Mouse (Mus musculus) limb, embryonic 13.5 days (tissue): Measurements from ENCODE around the gene Ston1. TPM values are rescaled to one million over a fixed set of nuclear protein-coding genes. Genes with fewer than 3 reads are reported as not detected.

Experiments used
- ATAC-seq: fragments of 200-750 bp; cut with Nextera tagmentation; 2 replicates; pipeline ENCODE4 v1.8.0; 2017; ENCODE audit warnings: low read depth, moderate number of reproducible peaks, moderate TSS enrichment; ENCODE audit not compliant: low FRiP score
- H3K27ac ChIP-seq: fragments of 300-500 bp; sonication (generic); 2 replicates; pipeline ENCODE4 v1.5.1; 2015; ENCODE audit warnings: inconsistent platforms, mild to moderate bottlenecking, moderate library complexity
- H3K27me3 ChIP-seq: fragments of 300-500 bp; sonication (generic); 2 replicates; pipeline ENCODE4 v1.6.1; 2015; ENCODE audit warnings: mild to moderate bottlenecking, inconsistent platforms
- H3K36me3 ChIP-seq: fragments of 300-500 bp; sonication (generic); 2 replicates; pipeline ENCODE4 v1.6.1; 2015; ENCODE audit warnings: inconsistent platforms, mild to moderate bottlenecking, moderate library complexity
- H3K4me1 ChIP-seq: fragments of 300-500 bp; sonication (generic); 2 replicates; pipeline ENCODE4 v1.6.1; 2015; ENCODE audit warnings: inconsistent platforms
- H3K4me2 ChIP-seq: fragments of 300-500 bp; sonication (generic); replicated peaks from 2 replicates; pipeline ENCODE4 v1.6.1; 2015; ENCODE audit warnings: inconsistent platforms, mild to moderate bottlenecking, moderate library complexity
- H3K4me3 ChIP-seq: fragments of 300-500 bp; sonication (generic); 2 replicates; pipeline ENCODE4 v1.5.1; 2015; ENCODE audit warnings: moderate library complexity, mild to moderate bottlenecking, inconsistent platforms
- H3K9ac ChIP-seq: fragments of 300-500 bp; sonication (generic); 2 replicates; pipeline ENCODE4 v1.6.1; 2015; ENCODE audit warnings: mild to moderate bottlenecking, inconsistent platforms
- H3K9me3 ChIP-seq: fragments of 300-500 bp; sonication (generic); 2 replicates; pipeline ENCODE4 v1.6.1; 2016; ENCODE audit warnings: inconsistent platforms
- WGBS: fragments of 180-500 bp; shearing (Covaris S2); methylation state at CpG from one replicate; pipeline ENCODE4 v1.1.7; 2015; 5-methylcytosine and 5-hydroxymethylcytosine counted together
- polyA plus RNA-seq: library from polyadenylated mRNA; unstranded; fragments of >200 nt; fragmentation: Nextera tagmentation; extraction: Ambion mirVana; gene quantifications from 2 replicates; pipeline ENCODE4 v1.2.1, GENCODE M21; 2015

The Ston1 gene
- polyA plus RNA-seq, 1 experiment from 2014 or later: 9.8 TPM

DNA sequence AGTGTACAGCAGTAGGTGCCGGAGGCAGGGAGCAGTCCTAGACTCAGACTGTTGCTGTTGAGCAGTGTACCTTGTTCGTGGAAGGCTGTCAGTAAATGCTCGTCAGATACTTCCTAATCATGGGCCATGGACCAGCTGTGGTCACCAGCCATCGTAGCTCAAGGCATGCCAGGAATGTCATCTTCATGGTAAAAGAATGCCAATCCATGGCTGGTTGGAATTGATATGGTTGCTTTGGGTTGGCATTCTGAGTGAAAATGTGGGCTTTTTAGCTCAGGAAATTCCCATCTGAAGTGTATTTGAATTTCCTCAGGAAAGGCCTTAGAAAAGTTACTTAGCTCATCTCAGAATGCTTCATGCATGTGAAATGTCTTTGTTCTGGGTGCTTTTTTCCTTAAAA is 2.4 kb upstream of the Ston1 start:
- H3K4me3 ChIP-seq: no peak overlapping the region
- no peak overlapping the region for H3K9ac ChIP-seq
- H3K9me3 ChIP-seq: no peaks in the 10 kb centered on the region
- H3K4me2 ChIP-seq: no peak overlapping the region
- ATAC-seq: no peak
- H3K4me1 ChIP-seq: peaks cover 31% of the 10 kb centered on the region
- H3K36me3 ChIP-seq: peaks cover 10% of the 10 kb centered on the region; the same call in 1 of the 2 replicates
- WGBS: 81% methylated on average over 4 of the region's 4 CpGs
- H3K27ac ChIP-seq: no peak overlapping the region
- H3K27me3 ChIP-seq: no peaks in the 10 kb centered on the region

DNA sequence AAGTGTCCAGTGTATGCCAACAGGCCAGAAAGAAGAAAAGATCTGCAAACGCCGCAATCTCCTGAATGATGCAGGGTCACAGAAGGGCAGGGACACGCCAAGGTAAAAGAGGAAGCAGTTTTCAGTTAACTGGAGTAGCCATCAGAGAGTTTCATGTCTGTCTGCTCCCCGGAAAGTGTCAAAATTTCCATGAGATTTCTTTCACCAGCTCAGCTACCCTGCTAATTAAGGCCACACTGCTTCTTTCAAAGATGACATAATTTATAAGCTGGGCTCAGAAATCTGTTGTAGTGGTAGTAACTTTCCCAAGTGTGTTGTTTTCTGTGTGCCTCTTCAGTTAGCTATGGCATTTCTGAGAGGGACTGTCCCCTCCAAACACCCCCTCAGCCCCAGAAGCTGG is 1.4 kb upstream of the Ston1 start:
- Histone ChIP-seq H3K9ac (no peak overlapping the region), H3K27me3 (no peaks in the 10 kb centered on the region), H3K9me3 (no peaks in the 10 kb centered on the region), H3K4me1 (peaks cover 41% of the 10 kb centered on the region), H3K4me3 (no peak overlapping the region), H3K36me3 (0 out of 2 replicates have a peak, but pooled peaks cover 5% of the 10 kb centered on the region), H3K4me2 (no peak overlapping the region), H3K27ac (no peak overlapping the region)
- ATAC-seq: no peak
- WGBS: 64% methylated on average over 4 of the region's 4 CpGs

DNA sequence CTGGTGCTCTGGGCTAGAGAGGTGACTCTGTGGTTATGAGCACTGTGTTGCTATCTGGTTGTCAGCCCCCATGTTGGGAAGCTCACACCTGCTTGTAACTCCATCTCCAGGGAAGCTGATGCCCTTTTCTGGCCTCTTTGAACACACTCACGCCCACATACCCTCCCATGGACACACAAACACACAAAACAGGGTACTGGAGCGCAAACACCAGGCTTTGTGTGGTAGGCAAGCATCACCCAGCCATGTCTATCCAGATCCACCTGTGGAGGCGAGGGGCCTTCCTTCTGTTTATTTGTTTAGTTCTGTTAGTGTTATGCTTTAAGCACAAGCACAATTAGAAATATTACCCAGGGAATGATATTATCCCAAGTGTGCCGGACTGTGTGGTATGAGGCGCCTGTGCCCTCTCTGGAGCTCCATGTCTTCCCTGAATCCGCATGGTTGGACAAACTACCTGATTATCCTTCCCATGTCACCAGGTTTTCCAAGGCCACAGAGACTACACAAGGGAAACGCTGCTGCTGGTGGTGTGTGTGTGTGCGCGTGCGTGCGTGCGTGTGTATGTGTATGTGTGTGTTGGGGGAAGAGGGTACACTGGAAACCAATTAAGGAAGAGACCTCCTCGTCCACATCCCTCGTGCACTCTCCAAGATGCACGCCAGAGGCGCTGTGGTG is 801 bp upstream of the Ston1 start:
- no peak for ATAC-seq
- 27% methylated on average over 16 of the region's 16 CpGs for WGBS
- Histone ChIP-seq H3K4me3 (peak overlapping the region; percentile 57), H3K9me3 (no peaks in the 10 kb centered on the region), H3K9ac (peak overlapping the region; percentile 81), H3K36me3 (0 out of 2 replicates have a peak, but pooled peaks cover 5% of the 10 kb centered on the region), H3K4me1 (peaks cover 42% of the 10 kb centered on the region), H3K27ac (peak overlapping the region; percentile 94), H3K27me3 (no peaks in the 10 kb centered on the region), H3K4me2 (peak overlapping the region; percentile 88)

DNA sequence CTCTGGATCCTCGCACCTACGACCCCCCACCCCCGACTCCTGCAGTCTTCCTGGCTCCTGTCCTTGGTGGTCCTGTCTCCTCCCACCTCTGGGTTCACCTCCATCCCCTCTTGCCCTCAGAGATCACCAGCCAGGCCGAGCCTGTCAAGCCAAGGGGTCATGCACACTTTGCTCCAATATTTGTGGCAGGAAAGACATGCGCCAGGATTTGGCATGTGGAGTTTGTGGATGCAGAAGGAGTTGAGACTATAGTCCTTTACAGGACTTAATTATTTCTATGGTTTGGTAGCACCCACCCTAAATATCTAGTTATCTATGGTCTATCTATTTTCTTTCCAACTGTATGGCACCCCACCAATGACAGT is 554 bp downstream of the Ston1 start:
- Histone ChIP-seq H3K4me3 (peak overlapping the region; percentile 57), H3K4me2 (peak overlapping the region; percentile 88), H3K36me3 (0 out of 2 replicates have a peak, but pooled peaks cover 3% of the 10 kb centered on the region), H3K27me3 (no peaks in the 10 kb centered on the region), H3K4me1 (peaks cover 42% of the 10 kb centered on the region), H3K9me3 (no peaks in the 10 kb centered on the region), H3K9ac (peak overlapping the region; percentile 81), H3K27ac (peak overlapping the region; percentile 94)
- no peak; the same call in 1 of the 2 replicates for ATAC-seq
- 6% methylated on average over 5 of the region's 5 CpGs for WGBS

DNA sequence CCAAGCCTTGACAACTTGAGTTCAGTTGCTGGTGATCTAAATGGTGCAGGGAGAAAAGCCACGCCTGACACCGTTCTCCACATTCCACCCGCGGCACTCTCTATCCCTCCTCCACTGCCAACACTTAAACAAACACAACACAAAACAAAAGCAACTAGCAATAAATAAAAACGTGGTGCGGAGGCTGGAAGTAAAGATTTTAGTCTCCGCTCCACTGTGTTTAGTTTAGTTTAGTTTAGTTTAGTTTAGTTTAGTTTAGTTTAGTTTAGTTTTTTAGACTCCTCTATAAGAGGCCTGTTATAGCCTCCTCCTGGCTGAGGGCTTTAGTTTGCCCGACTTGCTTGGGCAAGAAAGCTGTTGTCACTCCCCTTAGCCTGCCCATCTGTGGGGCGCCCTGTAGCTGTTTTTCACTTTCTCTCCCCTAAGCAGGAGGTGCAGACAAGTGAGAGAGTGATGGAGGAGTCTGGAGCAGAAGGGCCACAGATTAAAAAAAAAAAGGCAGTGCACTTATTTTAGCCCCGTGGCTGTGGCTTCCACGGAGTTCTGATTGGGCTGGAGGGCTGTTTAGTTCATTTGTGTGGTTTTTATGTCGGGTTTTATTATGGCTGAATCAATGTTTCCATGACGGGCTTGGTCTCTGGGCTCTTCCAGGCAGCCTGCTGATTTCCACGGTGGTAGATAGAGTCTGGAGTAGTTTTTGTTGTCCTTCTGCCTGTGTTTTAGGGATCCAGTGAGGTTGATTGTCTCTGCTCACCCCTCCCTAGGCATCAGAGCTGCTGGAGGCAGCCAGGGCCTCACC is 1.3 kb downstream of the Ston1 start:
- 12% methylated on average over 14 of the region's 14 CpGs for WGBS
- Histone ChIP-seq H3K9ac (peak overlapping the region; percentile 81), H3K27ac (peak overlapping the region; percentile 94), H3K27me3 (no peaks in the 10 kb centered on the region), H3K4me1 (peaks cover 42% of the 10 kb centered on the region), H3K4me3 (peak overlapping the region; percentile 57), H3K36me3 (peaks cover 10% of the 10 kb centered on the region), H3K9me3 (no peaks in the 10 kb centered on the region), H3K4me2 (peak overlapping the region; percentile 88)
- ATAC-seq: peak; percentile 17

DNA sequence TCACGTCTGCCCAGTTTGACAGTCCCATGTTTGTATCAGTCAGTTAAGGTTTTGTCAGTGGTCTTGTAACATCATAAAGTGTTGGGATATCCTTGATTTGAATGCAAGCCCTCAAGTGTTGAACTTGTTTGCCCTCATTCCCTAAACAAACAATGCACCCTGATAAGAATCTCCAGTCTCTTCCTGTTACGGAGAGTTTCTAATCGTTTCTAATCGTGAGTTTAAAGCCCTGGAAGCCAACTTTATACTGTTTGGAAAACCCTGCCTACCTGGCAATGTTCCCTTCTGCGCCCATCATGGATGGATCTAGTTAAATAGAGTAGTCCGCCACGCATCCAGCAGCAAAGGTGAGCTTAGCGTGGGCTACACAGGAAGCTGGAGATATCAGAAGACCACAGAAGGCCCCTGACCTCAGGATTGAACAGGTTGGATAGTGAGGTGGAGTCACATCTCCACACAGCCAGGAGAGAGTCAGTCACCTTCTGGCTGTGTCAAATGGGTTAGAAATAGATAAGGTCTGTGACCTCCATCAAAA is 3.1 kb downstream of the Ston1 start:
- Histone ChIP-seq H3K27me3 (no peaks in the 10 kb centered on the region), H3K27ac (no peak overlapping the region)
- 77% methylated on average over 8 of the region's 8 CpGs for WGBS

DNA sequence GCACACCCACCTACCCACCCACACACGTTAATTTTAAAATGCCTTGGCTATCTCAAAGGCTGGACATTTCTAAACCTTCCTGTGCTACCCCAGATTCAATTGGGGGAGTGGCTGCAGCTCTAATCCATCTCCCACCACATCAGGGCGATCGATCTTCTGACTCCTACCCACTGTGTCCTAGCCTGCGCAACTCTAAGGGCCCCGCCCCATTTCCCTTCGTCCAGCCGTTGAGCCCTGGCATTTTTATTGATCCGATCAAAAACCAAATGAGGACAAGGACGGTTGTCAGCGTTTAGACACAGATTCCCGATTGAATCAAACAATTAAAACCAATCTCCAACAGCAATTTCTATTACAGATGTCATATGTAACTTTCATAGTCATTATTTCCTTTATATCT is 6.5 kb downstream of the Ston1 start:
- no peak for ATAC-seq
- no peak overlapping the region for H3K9ac ChIP-seq

More for the DNA sequence above, 3.1 kb downstream of the Ston1 start:
- ATAC-seq: no peak
- Histone ChIP-seq H3K4me1 (peaks cover 42% of the 10 kb centered on the region), H3K36me3 (peaks cover 12% of the 10 kb centered on the region), H3K9ac (no peak overlapping the region), H3K9me3 (no peaks in the 10 kb centered on the region), H3K4me3 (no peak overlapping the region), H3K4me2 (no peak overlapping the region)

DNA sequence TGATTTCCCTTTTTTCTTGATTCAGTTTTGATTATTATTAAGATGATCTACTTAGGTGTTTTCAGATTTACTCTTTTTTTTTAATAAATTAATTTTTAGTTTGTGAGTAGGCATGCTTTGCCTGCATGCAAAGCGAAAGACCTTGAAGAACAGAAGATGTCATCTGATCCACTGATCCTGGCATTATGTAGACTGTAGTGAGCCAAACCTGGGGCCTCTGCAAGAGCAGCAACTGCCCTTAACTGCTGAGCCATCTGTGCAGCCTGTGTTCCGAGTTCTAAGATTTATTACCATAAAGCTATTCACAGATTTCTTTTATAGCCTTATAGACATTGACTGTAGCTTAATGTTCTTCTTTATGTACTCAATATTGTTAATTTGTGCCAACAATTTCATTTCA is 8.6 kb downstream of the Ston1 start:
- no peak for ATAC-seq
- peaks cover 9% of the 10 kb centered on the region for H3K4me1 ChIP-seq
- no peaks in the 10 kb centered on the region for H3K27me3 ChIP-seq
- no peaks in the 10 kb centered on the region for H3K9me3 ChIP-seq
- H3K4me2 ChIP-seq: no peak overlapping the region
- no peak overlapping the region for H3K27ac ChIP-seq
- 66% methylated on average over 2 of the region's 2 CpGs for WGBS
- H3K9ac ChIP-seq: no peak overlapping the region
- no peak overlapping the region for H3K4me3 ChIP-seq
- peaks cover 25% of the 10 kb centered on the region for H3K36me3 ChIP-seq

More for the DNA sequence above, 6.5 kb downstream of the Ston1 start:
- H3K36me3 ChIP-seq: peaks cover 15% of the 10 kb centered on the region
- no peak overlapping the region for H3K27ac ChIP-seq
- peaks cover 22% of the 10 kb centered on the region for H3K4me1 ChIP-seq
- no peak overlapping the region for H3K4me2 ChIP-seq
- H3K9me3 ChIP-seq: no peaks in the 10 kb centered on the region
- H3K4me3 ChIP-seq: no peak overlapping the region
- 88% methylated on average over 11 of the region's 11 CpGs for WGBS
- H3K27me3 ChIP-seq: no peaks in the 10 kb centered on the region

DNA sequence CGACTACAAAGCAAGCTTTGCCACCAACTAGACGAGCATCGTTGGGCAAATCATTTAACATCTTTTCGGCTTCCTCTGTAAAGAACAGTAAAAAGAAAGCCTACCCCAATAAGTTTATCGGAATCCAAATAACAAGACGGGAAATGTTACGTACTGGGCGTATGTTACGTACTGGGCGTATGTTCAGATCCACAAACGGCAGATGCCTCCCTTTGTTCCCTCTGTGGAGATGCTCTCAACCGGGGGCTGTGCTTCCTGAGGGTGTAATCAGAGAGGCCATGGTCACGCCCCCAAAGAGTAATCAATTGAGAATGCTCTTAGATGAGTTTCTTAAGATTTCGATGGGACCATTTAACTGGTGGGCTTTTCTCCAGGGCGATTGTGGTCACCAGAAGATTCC is 11.9 kb downstream of the Ston1 start:
- H3K9me3 ChIP-seq: no peaks in the 10 kb centered on the region
- H3K36me3 ChIP-seq: peaks cover 16% of the 10 kb centered on the region
- no peak overlapping the region for H3K4me2 ChIP-seq
- H3K4me3 ChIP-seq: no peak overlapping the region
- WGBS: 84% methylated on average over 15 of the region's 15 CpGs
- H3K27me3 ChIP-seq: no peaks in the 10 kb centered on the region
- peaks cover 18% of the 10 kb centered on the region for H3K4me1 ChIP-seq
- no peak for ATAC-seq
- no peak overlapping the region for H3K9ac ChIP-seq
- H3K27ac ChIP-seq: no peak overlapping the region

DNA sequence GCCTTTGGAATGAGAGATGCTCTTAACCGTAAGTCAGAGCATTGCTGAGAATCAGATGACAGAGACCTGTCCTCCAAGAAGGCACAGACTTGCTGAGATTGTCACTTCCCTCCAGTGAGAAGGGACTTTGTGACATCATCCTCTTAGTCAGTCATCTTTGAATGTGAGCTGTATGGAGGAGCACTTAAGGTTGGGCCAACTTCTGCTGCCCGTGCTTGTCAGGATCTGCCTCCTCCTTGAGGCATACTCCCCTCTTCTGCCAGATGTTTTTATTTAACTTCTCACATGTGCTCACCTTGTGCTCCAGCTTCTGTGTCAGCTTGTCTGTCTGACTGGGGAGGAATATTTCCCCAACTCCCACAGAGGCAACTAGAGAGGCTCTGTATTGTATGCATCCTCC is 13.6 kb downstream of the Ston1 start:
- no peaks in the 10 kb centered on the region for H3K27me3 ChIP-seq
- no peak overlapping the region for H3K9ac ChIP-seq
- no peak overlapping the region for H3K27ac ChIP-seq
- H3K4me1 ChIP-seq: peaks cover 18% of the 10 kb centered on the region
- H3K9me3 ChIP-seq: no peaks in the 10 kb centered on the region
- peaks cover 16% of the 10 kb centered on the region for H3K36me3 ChIP-seq
- H3K4me3 ChIP-seq: no peak overlapping the region
- H3K4me2 ChIP-seq: no peak overlapping the region
- peak; percentile 60; the same call in 1 of the 2 replicates for ATAC-seq
- 35% methylated on average over 2 of the region's 2 CpGs for WGBS

DNA sequence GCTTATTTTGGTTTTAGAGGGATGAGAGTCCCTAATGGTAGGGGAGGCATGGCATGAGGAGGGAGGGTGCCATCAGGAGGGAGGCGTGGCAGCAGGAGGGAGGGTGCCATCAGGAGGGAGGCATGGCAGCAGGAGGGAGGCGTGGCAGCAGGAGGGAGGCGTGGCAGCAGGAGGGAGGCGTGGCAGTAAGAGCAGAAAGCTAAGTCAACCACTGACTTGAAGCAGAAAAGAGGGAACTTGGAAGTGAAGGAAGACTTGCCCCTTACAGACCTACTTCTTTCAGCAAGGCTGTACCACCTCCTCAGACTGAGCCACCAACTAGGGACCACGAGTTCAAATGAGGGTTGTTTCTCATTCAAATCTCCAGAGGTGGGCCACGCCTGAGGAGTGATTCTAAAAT is 15.7 kb downstream of the Ston1 start:
- Histone ChIP-seq H3K4me1 (peaks cover 18% of the 10 kb centered on the region), H3K4me3 (no peak overlapping the region), H3K9me3 (no peaks in the 10 kb centered on the region), H3K27ac (no peak overlapping the region), H3K27me3 (no peaks in the 10 kb centered on the region), H3K9ac (no peak overlapping the region), H3K36me3 (peaks cover 21% of the 10 kb centered on the region), H3K4me2 (no peak overlapping the region)
- 72% methylated on average over 6 of the region's 6 CpGs for WGBS
- ATAC-seq: no peak

DNA sequence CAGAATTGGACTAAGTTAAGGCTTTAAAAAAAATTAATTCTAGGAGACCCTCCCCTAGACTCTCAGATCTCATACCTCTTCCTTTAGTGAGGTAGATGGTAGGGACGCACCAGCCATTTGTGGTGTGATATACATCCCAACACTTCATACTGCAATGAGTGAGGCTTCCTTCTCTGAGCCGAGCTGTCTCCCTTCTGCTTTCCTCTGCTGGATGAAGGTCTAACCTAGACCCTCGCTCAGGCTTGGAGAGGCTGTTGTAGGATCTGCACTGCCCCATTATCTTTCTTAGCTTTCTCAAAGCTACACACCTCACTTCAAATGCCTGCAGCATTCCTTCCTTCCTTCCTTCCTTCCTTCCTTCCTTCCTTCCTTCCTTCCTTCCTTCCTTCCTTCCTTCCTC is 16.2 kb downstream of the Ston1 start:
- Histone ChIP-seq H3K27ac (no peak overlapping the region), H3K9me3 (no peaks in the 10 kb centered on the region), H3K4me3 (no peak overlapping the region), H3K27me3 (no peaks in the 10 kb centered on the region), H3K4me1 (peaks cover 18% of the 10 kb centered on the region), H3K9ac (no peak overlapping the region), H3K36me3 (peaks cover 20% of the 10 kb centered on the region), H3K4me2 (no peak overlapping the region)
- ATAC-seq: no peak
- WGBS: 90% methylated on average over 3 of the region's 3 CpGs
